ENCODE assay signal across 8 mouse cellular contexts in genomic region chr10:80742180-80742978, GRCm38 (mm10). TPM values are rescaled to one million over a fixed set of nuclear protein-coding genes. Genes with fewer than 3 reads are reported as not detected.
DNase-seq lines count a peak whose midpoint lies in the region; ATAC-seq and TF ChIP-seq lines count a peak whose summit lies in the region.

Gene Ap3d1 (minus strand): TSS chr10:80742264.

- peak within 1 kb of the TSS; percentile 81 for H3K27ac ChIP-seq in bone marrow macrophage, adult 2 months (ENCODE audit: insufficient read depth, low read depth, low read length)
- peak within 1 kb of the TSS; percentile 53 for H3K27ac ChIP-seq in embryonic fibroblast, embryonic 13.5 days (ENCODE audit: insufficient read depth, low read length)
- H3K27ac ChIP-seq in kidney, embryonic 14.5 days (ENCODE audit: low read depth, low read length), result peak within 1 kb of the TSS; percentile 85
- H3K27ac ChIP-seq in limb, embryonic 15.5 days, result peak within 1 kb of the TSS; percentile 90

- TF ChIP-seq POLR2A in bone marrow macrophage, adult 2 months (IDR thresholded peaks at IDR 0.05; ENCODE audit: borderline replicate concordance, low read depth, low read length), result no peak
- TF ChIP-seq POLR2A in embryonic fibroblast, embryonic 13.5 days (IDR thresholded peaks at IDR 0.05; ENCODE audit: low read depth, low read length), result peak; percentile 66

- H3K9ac ChIP-seq in kidney, embryonic 14.5 days (ENCODE audit: low read depth, low read length), result peak within 1 kb of the TSS; percentile 96
- peak within 1 kb of the TSS; percentile 93 for H3K9ac ChIP-seq in limb, embryonic 15.5 days

- 2% methylated on average over 25 of the region's 25 CpGs for WGBS in kidney, embryonic 14.5 days
- WGBS in limb, embryonic 15.5 days, result 3% methylated on average over 25 of the region's 25 CpGs

- peak within 1 kb of the TSS; percentile 90 for H3K4me2 ChIP-seq in kidney, embryonic 14.5 days (replicated peaks; ENCODE audit: low read depth, low read length)
- peak within 1 kb of the TSS; percentile 74 for H3K4me2 ChIP-seq in limb, embryonic 15.5 days

- peak; percentile 99 for ATAC-seq in kidney, embryonic 14.5 days (ENCODE audit: low FRiP score, low TSS enrichment)
- ATAC-seq in limb, embryonic 15.5 days (ENCODE audit: insufficient number of reproducible peaks, low FRiP score, low TSS enrichment, low read depth), result peak; percentile 100

- H3K36me3 ChIP-seq in kidney, embryonic 14.5 days (ENCODE audit: control insufficient read depth, insufficient read depth, low read length), result no peaks in the 10 kb centered on the region; the same call in 1 of the 2 replicates
- no peaks in the 10 kb centered on the region; the same call in 1 of the 2 replicates for H3K36me3 ChIP-seq in limb, embryonic 15.5 days

- no peaks in the 10 kb centered on the region for H3K27me3 ChIP-seq in kidney, embryonic 14.5 days (ENCODE audit: control insufficient read depth, insufficient read depth, low read length)
- H3K27me3 ChIP-seq in limb, embryonic 15.5 days, result no peaks in the 10 kb centered on the region

- H3K4me3 ChIP-seq in bone marrow macrophage, adult 2 months (ENCODE audit: insufficient read depth, low read length), result peak within 1 kb of the TSS; percentile 98
- peak within 1 kb of the TSS; percentile 100 for H3K4me3 ChIP-seq in embryonic fibroblast, embryonic 13.5 days (ENCODE audit: insufficient read depth, low read length)
- peak within 1 kb of the TSS; percentile 99 for H3K4me3 ChIP-seq in kidney, embryonic 14.5 days (ENCODE audit: low read length)
- H3K4me3 ChIP-seq in limb, embryonic 15.5 days, result peak within 1 kb of the TSS; percentile 94

- DNase-seq in A20 (ENCODE audit: low read depth, low spot score), result peak; percentile 99
- DNase-seq in heart, adult 9 months (ENCODE audit: low spot score in 2 of 2), result peak; percentile 99 to 100
- peak; percentile 93 to 97 for DNase-seq in monocyte, adult 2 months (ENCODE audit: low read depth in 1 of 2, low spot score in 2 of 2)
- peak; percentile 99 to 100 for DNase-seq in spleen, postnatal 36 days (ENCODE audit: low spot score in 2 of 2)

- H3K9me3 ChIP-seq in kidney, embryonic 14.5 days (ENCODE audit: control insufficient read depth, low read length), result no peaks in the 10 kb centered on the region
- H3K9me3 ChIP-seq in limb, embryonic 15.5 days, result no peaks in the 10 kb centered on the region

- no peak for TF ChIP-seq CTCF in bone marrow macrophage, adult 2 months (IDR thresholded peaks at IDR 0.05; ENCODE audit: low read depth, low read length)
- no peak for TF ChIP-seq CTCF in embryonic fibroblast, embryonic 13.5 days (IDR thresholded peaks at IDR 0.05; ENCODE audit: borderline replicate concordance, insufficient read depth, low read length)

- peaks cover 30% of the 10 kb centered on the region for H3K4me1 ChIP-seq in bone marrow macrophage, adult 2 months (ENCODE audit: control insufficient read depth, insufficient read depth, low read length)
- peaks cover 4% of the 10 kb centered on the region for H3K4me1 ChIP-seq in embryonic fibroblast, embryonic 13.5 days (ENCODE audit: control insufficient read depth, insufficient read depth, low read length)
- peaks cover 21% of the 10 kb centered on the region for H3K4me1 ChIP-seq in kidney, embryonic 14.5 days (ENCODE audit: control insufficient read depth, insufficient read depth, low read length)
- H3K4me1 ChIP-seq in limb, embryonic 15.5 days, result peaks cover 35% of the 10 kb centered on the region

RNA-seq across cellular contexts. Expression of gene Ap3d1, which starts in this region (rescaled TPM):
- polyA plus RNA-seq in bone marrow macrophage, adult 2 months (2012; ENCODE audit: insufficient read depth, insufficient read length, missing spikeins), result 121 and 129 TPM in 2 replicates
- polyA plus RNA-seq in embryonic fibroblast, embryonic 13.5 days (2011; ENCODE audit: insufficient read length, low read depth, missing spikeins), result 116 and 155 TPM in 2 replicates
- polyA plus RNA-seq in kidney, embryonic 14.5 days (2014; fragmentation: Nextera tagmentation; extraction: Ambion mirVana), result 70.8 and 80.6 TPM in 2 replicates
- 72.3 and 75.0 TPM in 2 replicates for polyA plus RNA-seq in limb, embryonic 15.5 days (2015; fragmentation: Nextera tagmentation; extraction: Ambion mirVana)

Comparison
In these comparisons a context has a peak if more than half of its experiments do, and no peak if none do; other contexts are left out.
1. Peak in every context shown above with its lines: DNase-seq, ATAC-seq, H3K4me3 ChIP-seq and H3K27ac ChIP-seq.